Mouse (Mus musculus) brain, adult 2 months (tissue): ENCODE measurements around the gene Vps26b.

Experiments
- DNase-seq: peaks from one replicate; pipeline ENCODE4 v3.0.0; 2011; ENCODE audit warnings: low read depth, low spot score

Gene Vps26b

GRCm38 (mm10) chr9:26993900-26994299, 36.0 kb downstream of the Vps26b start:
- no peak for DNase-seq

GRCm38 (mm10) chr9:26993118-26993517, 36.7 kb downstream of the Vps26b start:
- DNase-seq = peak; percentile 68

- no peak for DNase-seq
These were observed 39.7 kb downstream of the Vps26b start for GRCm38 (mm10) chr9:26990181-26990580.

GRCm38 (mm10) chr9:26985668-26986277, 44.1 kb downstream of the Vps26b start:
- DNase-seq = no peak

GRCm38 (mm10) chr9:26985090-26985613, 44.7 kb downstream of the Vps26b start:
- no peak for DNase-seq

GRCm38 (mm10) chr9:26978776-26979175, 51.1 kb downstream of the Vps26b start:
- no peak for DNase-seq

- peak; percentile 63 for DNase-seq
These were observed 52.1 kb downstream of the Vps26b start for GRCm38 (mm10) chr9:26977754-26978153.
